ENCODE assay signal across 8 mouse cellular contexts in genomic region chr14:76031117-76031842, GRCm38 (mm10). TPM values are rescaled to one million over a fixed set of nuclear protein-coding genes. Genes with fewer than 3 reads are reported as not detected.
DNase-seq lines count a peak whose midpoint lies in the region; ATAC-seq lines count a peak whose summit lies in the region.

No protein-coding gene starts in this region.

- 0 out of 2 replicates have a peak overlapping the region, but pooled peaks have one; percentile 26 for H3K9ac ChIP-seq in kidney, embryonic 16.5 days (replicated peaks; ENCODE audit: low read length)
- H3K9ac ChIP-seq in kidney, embryonic 15.5 days: no peak overlapping the region
- H3K9ac ChIP-seq in forebrain, embryonic 16.5 days (replicated peaks; ENCODE audit: low read depth, low read length): no peak overlapping the region
- H3K9ac ChIP-seq in hindbrain, embryonic 14.5 days: peak overlapping the region; percentile 13; the same call in 1 of the 2 replicates

- H3K9me3 ChIP-seq in kidney, embryonic 16.5 days (ENCODE audit: low read length): no peaks in the 10 kb centered on the region
- H3K9me3 ChIP-seq in kidney, embryonic 15.5 days (replicated peaks): no peaks in the 10 kb centered on the region
- H3K9me3 ChIP-seq in forebrain, embryonic 16.5 days (ENCODE audit: control insufficient read depth, low read length): no peaks in the 10 kb centered on the region
- no peaks in the 10 kb centered on the region for H3K9me3 ChIP-seq in hindbrain, embryonic 14.5 days (ENCODE audit: control insufficient read depth, low read length)

- H3K4me2 ChIP-seq in kidney, embryonic 16.5 days (replicated peaks; ENCODE audit: low read depth, low read length): no peak overlapping the region
- H3K4me2 ChIP-seq in kidney, embryonic 15.5 days: no peak overlapping the region
- H3K4me2 ChIP-seq in forebrain, embryonic 16.5 days (ENCODE audit: low read length): peak overlapping the region; percentile 19; the same call in 1 of the 2 replicates
- peak overlapping the region; percentile 25 for H3K4me2 ChIP-seq in hindbrain, embryonic 14.5 days (replicated peaks)

- no peaks in the 10 kb centered on the region for H3K36me3 ChIP-seq in kidney, embryonic 16.5 days (ENCODE audit: insufficient read depth, low read length)
- no peaks in the 10 kb centered on the region for H3K36me3 ChIP-seq in kidney, embryonic 15.5 days
- no peaks in the 10 kb centered on the region for H3K36me3 ChIP-seq in forebrain, embryonic 16.5 days (ENCODE audit: control insufficient read depth, insufficient read depth)
- H3K36me3 ChIP-seq in hindbrain, embryonic 14.5 days (replicated peaks; ENCODE audit: control insufficient read depth, insufficient read depth): no peaks in the 10 kb centered on the region

- no peak overlapping the region for H3K4me3 ChIP-seq in kidney, embryonic 16.5 days (ENCODE audit: low read length)
- H3K4me3 ChIP-seq in kidney, embryonic 15.5 days (replicated peaks): no peak overlapping the region
- no peak overlapping the region for H3K4me3 ChIP-seq in forebrain, embryonic 16.5 days (replicated peaks; ENCODE audit: low read length)
- H3K4me3 ChIP-seq in hindbrain, embryonic 14.5 days (replicated peaks; ENCODE audit: low read length): no peak overlapping the region

- no peak for ATAC-seq in kidney, embryonic 16.5 days (ENCODE audit: low FRiP score, low TSS enrichment)
- no peak for ATAC-seq in kidney, embryonic 15.5 days (replicated peaks; ENCODE audit: low FRiP score)
- ATAC-seq in forebrain, embryonic 16.5 days: no peak
- ATAC-seq in hindbrain, embryonic 14.5 days (ENCODE audit: low FRiP score): peak; percentile 57; the same call in 1 of the 2 replicates

- 0 out of 2 replicates have a peak, but pooled peaks cover 7% of the 10 kb centered on the region for H3K4me1 ChIP-seq in kidney, embryonic 16.5 days (ENCODE audit: insufficient read depth, low read length)
- peaks cover 11% of the 10 kb centered on the region for H3K4me1 ChIP-seq in kidney, embryonic 15.5 days
- peaks cover 30% of the 10 kb centered on the region for H3K4me1 ChIP-seq in forebrain, embryonic 16.5 days (replicated peaks; ENCODE audit: control insufficient read depth, insufficient read depth, low read length)
- peaks cover 39% of the 10 kb centered on the region for H3K4me1 ChIP-seq in hindbrain, embryonic 14.5 days (replicated peaks; ENCODE audit: control insufficient read depth, insufficient read depth, low read length)

- no peaks in the 10 kb centered on the region for H3K27me3 ChIP-seq in kidney, embryonic 16.5 days (ENCODE audit: insufficient read depth, low read length)
- no peaks in the 10 kb centered on the region for H3K27me3 ChIP-seq in kidney, embryonic 15.5 days
- no peaks in the 10 kb centered on the region for H3K27me3 ChIP-seq in forebrain, embryonic 16.5 days (replicated peaks; ENCODE audit: control insufficient read depth, insufficient read depth, low read length)
- no peaks in the 10 kb centered on the region for H3K27me3 ChIP-seq in hindbrain, embryonic 14.5 days (ENCODE audit: control insufficient read depth, insufficient read depth, low read length)

- peak overlapping the region; percentile 29; the same call in 1 of the 2 replicates for H3K27ac ChIP-seq in kidney, embryonic 16.5 days (ENCODE audit: low read length)
- H3K27ac ChIP-seq in kidney, embryonic 15.5 days: no peak overlapping the region
- H3K27ac ChIP-seq in forebrain, embryonic 16.5 days (ENCODE audit: low read length): peak overlapping the region; percentile 75
- peak overlapping the region; percentile 69 for H3K27ac ChIP-seq in hindbrain, embryonic 14.5 days

- peak; percentile 13 for DNase-seq in adrenal gland, postnatal 25 days
- DNase-seq in hindbrain, embryonic 14.5 days (ENCODE audit: low spot score): peak; percentile 68
- DNase-seq in ovary, postnatal 36 days (ENCODE audit: low spot score): peak; percentile 43
- no peak for DNase-seq in left cerebral cortex, postnatal 36 days (ENCODE audit: low spot score in 2 of 2)
- DNase-seq in layer of hippocampus, adult 9-10 months (ENCODE audit: low spot score): no peak

- intact Hi-C loops in left cerebral cortex, postnatal 36 days (cut with DNase I): no loop called here

- WGBS in kidney, embryonic 16.5 days: 56% methylated on average over 11 of the region's 11 CpGs
- WGBS in kidney, embryonic 15.5 days: 63% methylated on average over 11 of the region's 11 CpGs
- WGBS in forebrain, embryonic 16.5 days: 16% methylated on average over 11 of the region's 11 CpGs
- 45% methylated on average over 11 of the region's 11 CpGs for WGBS in hindbrain, embryonic 14.5 days

RNA-seq across cellular contexts. Expression of gene Gtf2f2, which starts 20.6 kb away (rescaled TPM):
- 35.1 and 35.5 TPM in 2 replicates for polyA plus RNA-seq in kidney, embryonic 16.5 days (2015; fragmentation: Nextera tagmentation; extraction: Ambion mirVana)
- polyA plus RNA-seq in kidney, embryonic 15.5 days (2015; fragmentation: Nextera tagmentation; extraction: Ambion mirVana): 37.9 and 39.5 TPM in 2 replicates
- total RNA-seq in adrenal gland, postnatal 25 days (2021): 22.7 and 24.3 TPM in 2 replicates
- polyA plus RNA-seq in forebrain, embryonic 16.5 days (2015; fragmentation: Nextera tagmentation; extraction: Ambion mirVana): 49.6 and 52.5 TPM in 2 replicates
- 39.5 and 41.8 TPM in 2 replicates for polyA plus RNA-seq in hindbrain, embryonic 14.5 days (2014; fragmentation: Nextera tagmentation; extraction: Ambion mirVana)
- 10 to 100 TPM; 15.8 to 16.1 TPM for total RNA-seq in left cerebral cortex, postnatal 36 days (2021)

Comparison
In these comparisons a context has a peak if more than half of its experiments do, and no peak if none do; other contexts are left out.
1. H3K9ac ChIP-seq: peak in kidney, embryonic 16.5 days (single experiment) and hindbrain, embryonic 14.5 days (single experiment); none in kidney, embryonic 15.5 days (single experiment) and forebrain, embryonic 16.5 days (single experiment).
2. H3K4me2 ChIP-seq: peak in forebrain, embryonic 16.5 days (single experiment) and hindbrain, embryonic 14.5 days (single experiment); none in kidney, embryonic 16.5 days (single experiment) and kidney, embryonic 15.5 days (single experiment).
3. DNase-seq: peak in adrenal gland, postnatal 25 days (single experiment), hindbrain, embryonic 14.5 days (single experiment) and ovary, postnatal 36 days (single experiment); none in left cerebral cortex, postnatal 36 days (0 of 2) and layer of hippocampus, adult 9-10 months (single experiment).